Mouse (Mus musculus): ENCODE results near the gene Oscp1.

DNA sequence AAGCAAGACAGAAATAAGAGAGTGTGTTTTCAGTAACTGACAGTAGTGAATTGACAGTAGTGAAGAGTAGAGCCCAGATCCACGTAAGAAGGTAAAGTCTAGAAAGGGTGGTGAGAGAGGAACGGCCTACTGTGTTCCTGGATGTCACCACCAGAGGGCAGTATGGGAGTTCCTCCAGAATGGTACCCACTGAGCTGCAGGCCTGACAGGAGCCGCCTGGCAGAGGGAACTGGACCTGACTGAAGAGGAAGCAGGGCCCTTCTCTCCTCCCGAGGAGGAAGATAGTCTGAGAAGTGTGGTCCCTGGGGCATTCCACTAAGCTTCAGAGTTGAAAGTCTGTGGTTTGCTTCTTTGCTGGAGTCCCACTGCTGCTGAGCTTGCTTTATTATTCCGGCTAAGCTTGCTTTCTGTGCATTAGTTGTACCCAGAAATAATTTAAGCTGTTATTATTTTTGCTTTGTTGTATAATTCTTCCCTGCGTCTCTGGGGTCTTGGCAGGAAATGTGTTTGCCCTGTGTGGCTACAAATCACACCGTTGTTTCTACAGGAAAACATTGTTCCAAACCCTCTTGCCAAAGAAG is 27.7 kb downstream of the Oscp1 start:
- TF ChIP-seq CTCF (IDR thresholded peaks at IDR 0.05; ENCODE audit: control insufficient read depth, insufficient read depth, insufficient read length) (peak; percentile 83), MYOD1 (IDR thresholded peaks at IDR 0.05; ENCODE audit: control insufficient read depth, insufficient read length, low read depth) (no peak), MYOG (IDR thresholded peaks at IDR 0.05; ENCODE audit: control insufficient read depth, extremely low read depth, insufficient read length) (no peak), USF1 (IDR thresholded peaks at IDR 0.05; ENCODE audit: low read depth) (no peak), FOSL1 (IDR thresholded peaks at IDR 0.05; ENCODE audit: insufficient read depth, low read length, poor library complexity, severe bottlenecking) (no peak), CEBPB (IDR thresholded peaks at IDR 0.05; ENCODE audit: low read depth) (no peak)

All from C2C12 (cell line).